Mouse (Mus musculus) C2C12 (cell line): ENCODE data around the gene Dgkg.

Experiments
- CEBPB ChIP-seq: IDR thresholded peaks from one replicate; pipeline ENCODE4 v1.6.1; 2011; ENCODE audit warnings: low read depth, mild to moderate bottlenecking, control low read depth, moderate library complexity
- CTCF ChIP-seq: IDR thresholded peaks from one replicate; pipeline ENCODE4 v1.5.1; 2011; ENCODE audit not compliant: control insufficient read depth, insufficient read depth, insufficient read length
- FOSL1 ChIP-seq: IDR thresholded peaks from one replicate; pipeline ENCODE4 v1.8.0; 2011; ENCODE audit warnings: mild to moderate bottlenecking, low read length; ENCODE audit not compliant: poor library complexity, insufficient read depth, severe bottlenecking
- MAX ChIP-seq: IDR thresholded peaks from one replicate; pipeline ENCODE4 v1.6.1; 2011; ENCODE audit warnings: mild to moderate bottlenecking, control low read depth
- MYOD1 ChIP-seq: IDR thresholded peaks from one replicate; pipeline ENCODE4 v1.6.1; 2011; ENCODE audit warnings: low read depth; ENCODE audit not compliant: control insufficient read depth, insufficient read length
- MYOG ChIP-seq: IDR thresholded peaks from one replicate; pipeline ENCODE4 v1.6.1; 2011; ENCODE audit not compliant: control insufficient read depth, insufficient read length; ENCODE audit errors: extremely low read depth
- USF1 ChIP-seq: IDR thresholded peaks from one replicate; pipeline ENCODE4 v1.6.1; 2011; ENCODE audit warnings: low read depth, mild to moderate bottlenecking, control low read depth, moderate library complexity

GRCm38 (mm10) chr16:22500561-22500960, 156.5 kb downstream of the Dgkg start:
- TF ChIP-seq CTCF (no peak), MAX (no peak), USF1 (no peak), MYOD1 (no peak), CEBPB (no peak), MYOG (no peak), FOSL1 (no peak)
